Comparison of ENCODE assay signal across 8 mouse cellular contexts in genomic region chr6:13069302-13070146, GRCm38 (mm10). TPM values are rescaled to one million over a fixed set of nuclear protein-coding genes. Genes with fewer than 3 reads are reported as not detected.
DNase-seq lines count a peak whose midpoint lies in the region; ATAC-seq and TF ChIP-seq lines count a peak whose summit lies in the region.

Gene Tmem106b (plus strand): TSS chr6:13069759.

- peaks cover 26% of the 10 kb centered on the region for H3K36me3 ChIP-seq in heart, embryonic 12.5 days
- H3K36me3 ChIP-seq in kidney, postnatal 0 days (ENCODE audit: insufficient read depth, low read length) = peaks cover 14% of the 10 kb centered on the region; the same call in 1 of the 2 replicates
- no peaks in the 10 kb centered on the region for H3K36me3 ChIP-seq in liver, embryonic 11.5 days (ENCODE audit: control insufficient read depth, insufficient read depth, low read length)
- peaks cover 6% of the 10 kb centered on the region; the same call in 1 of the 2 replicates for H3K36me3 ChIP-seq in stomach, embryonic 14.5 days (ENCODE audit: control insufficient read depth, insufficient read depth, low read length)

- peak; percentile 98 for ATAC-seq in erythroid progenitor cell, adult 5-6 weeks (replicated peaks; ENCODE audit: low FRiP score, poor library complexity, severe bottlenecking)
- ATAC-seq in heart, embryonic 12.5 days (ENCODE audit: insufficient number of reproducible peaks, low FRiP score) = peak; percentile 100
- peak; percentile 99 for ATAC-seq in kidney, postnatal 0 days (replicated peaks; ENCODE audit: low FRiP score, low read depth)
- peak; percentile 99 for ATAC-seq in liver, embryonic 11.5 days (replicated peaks; ENCODE audit: low FRiP score)
- ATAC-seq in stomach, embryonic 14.5 days (ENCODE audit: insufficient number of reproducible peaks, insufficient read depth, low FRiP score, low read depth) = peak; percentile 99

- peak within 1 kb of the TSS; percentile 76 for H3K4me2 ChIP-seq in heart, embryonic 12.5 days
- H3K4me2 ChIP-seq in kidney, postnatal 0 days (ENCODE audit: low read length) = peak within 1 kb of the TSS; percentile 64
- H3K4me2 ChIP-seq in liver, embryonic 11.5 days = peak within 1 kb of the TSS; percentile 81
- peak within 1 kb of the TSS; percentile 60 for H3K4me2 ChIP-seq in stomach, embryonic 14.5 days (replicated peaks; ENCODE audit: low read depth, low read length)

- H3K9me3 ChIP-seq in heart, embryonic 12.5 days (replicated peaks) = no peaks in the 10 kb centered on the region
- no peaks in the 10 kb centered on the region for H3K9me3 ChIP-seq in kidney, postnatal 0 days (replicated peaks; ENCODE audit: low read length)
- H3K9me3 ChIP-seq in liver, embryonic 11.5 days (ENCODE audit: control insufficient read depth, low read length) = no peaks in the 10 kb centered on the region
- H3K9me3 ChIP-seq in stomach, embryonic 14.5 days (ENCODE audit: control insufficient read depth, low read depth, low read length) = no peaks in the 10 kb centered on the region

- no peaks in the 10 kb centered on the region for H3K27me3 ChIP-seq in heart, embryonic 12.5 days (replicated peaks)
- H3K27me3 ChIP-seq in kidney, postnatal 0 days (ENCODE audit: insufficient read depth, low read length) = no peaks in the 10 kb centered on the region
- no peaks in the 10 kb centered on the region for H3K27me3 ChIP-seq in liver, embryonic 11.5 days (replicated peaks; ENCODE audit: control insufficient read depth, insufficient read depth, low read length)
- no peaks in the 10 kb centered on the region for H3K27me3 ChIP-seq in stomach, embryonic 14.5 days (ENCODE audit: control insufficient read depth, insufficient read depth, low read length)

- DNase-seq in CD4-positive helper T cell, adult 2 months (ENCODE audit: low read depth, low spot score) = peak; percentile 96
- peak; percentile 92 for DNase-seq in brain, embryonic 18.5 days (ENCODE audit: low read depth, low spot score)
- peak; percentile 98 for DNase-seq in kidney, postnatal 0 days (ENCODE audit: low spot score)
- DNase-seq in liver, embryonic 11.5 days (ENCODE audit: low spot score) = peak; percentile 90
- DNase-seq in naive thymus-derived CD4-positive, alpha-beta T cell, adult 2 months (ENCODE audit: low read depth) = peak; percentile 98

- H3K4me1 ChIP-seq in heart, embryonic 12.5 days (replicated peaks) = peaks cover 5% of the 10 kb centered on the region
- 0 out of 2 replicates have a peak, but pooled peaks cover 2% of the 10 kb centered on the region for H3K4me1 ChIP-seq in kidney, postnatal 0 days (replicated peaks; ENCODE audit: insufficient read depth, low read length)
- H3K4me1 ChIP-seq in liver, embryonic 11.5 days (replicated peaks; ENCODE audit: control insufficient read depth, insufficient read depth, low read length) = peaks cover 5% of the 10 kb centered on the region
- H3K4me1 ChIP-seq in stomach, embryonic 14.5 days (ENCODE audit: control insufficient read depth, insufficient read depth, low read length) = 0 out of 2 replicates have a peak, but pooled peaks cover 4% of the 10 kb centered on the region

- no peak for TF ChIP-seq CTCF in kidney, postnatal 0 days (IDR thresholded peaks at IDR 0.05; ENCODE audit: low read depth)

- peak within 1 kb of the TSS; percentile 90 for H3K27ac ChIP-seq in heart, embryonic 12.5 days (ENCODE audit: poor library complexity, severe bottlenecking)
- peak within 1 kb of the TSS; percentile 75 for H3K27ac ChIP-seq in kidney, postnatal 0 days
- H3K27ac ChIP-seq in liver, embryonic 11.5 days (ENCODE audit: low read depth, low read length) = peak within 1 kb of the TSS; percentile 34; the same call in 1 of the 2 replicates
- H3K27ac ChIP-seq in stomach, embryonic 14.5 days (ENCODE audit: low read length) = peak within 1 kb of the TSS; percentile 13; the same call in 1 of the 2 replicates

- peak within 1 kb of the TSS; percentile 99 for H3K4me3 ChIP-seq in heart, embryonic 12.5 days
- H3K4me3 ChIP-seq in kidney, postnatal 0 days (replicated peaks; ENCODE audit: low read depth, low read length) = peak within 1 kb of the TSS; percentile 90
- peak within 1 kb of the TSS; percentile 95 for H3K4me3 ChIP-seq in liver, embryonic 11.5 days (ENCODE audit: low read depth, low read length)
- peak within 1 kb of the TSS; percentile 67 for H3K4me3 ChIP-seq in stomach, embryonic 14.5 days (ENCODE audit: low read depth, low read length)

- H3K9ac ChIP-seq in heart, embryonic 12.5 days = peak within 1 kb of the TSS; percentile 99
- peak within 1 kb of the TSS; percentile 94 for H3K9ac ChIP-seq in kidney, postnatal 0 days (ENCODE audit: low read depth, low read length)
- H3K9ac ChIP-seq in liver, embryonic 11.5 days (ENCODE audit: low read depth, low read length) = peak within 1 kb of the TSS; percentile 86
- H3K9ac ChIP-seq in stomach, embryonic 14.5 days (replicated peaks; ENCODE audit: low read depth, low read length) = peak within 1 kb of the TSS; percentile 83

- WGBS in heart, embryonic 12.5 days = 3% methylated on average over 61 of the region's 61 CpGs
- 4% methylated on average over 61 of the region's 61 CpGs for WGBS in kidney, postnatal 0 days
- WGBS in liver, embryonic 11.5 days = 2% methylated on average over 61 of the region's 61 CpGs
- 3% methylated on average over 61 of the region's 61 CpGs for WGBS in stomach, embryonic 14.5 days

RNA-seq across cellular contexts. Expression of gene Tmem106b, which starts in this region (rescaled TPM):
- total RNA-seq in erythroid progenitor cell, adult 5-6 weeks (2015; ENCODE audit: low replicate concordance) = 15.9 and 26.4 TPM in 2 replicates
- 7.7 and 9.7 TPM in 2 replicates for total RNA-seq in erythroid progenitor cell, adult 5-6 weeks (2017; ENCODE audit: low replicate concordance)
- polyA plus RNA-seq in heart, embryonic 12.5 days (2016; fragmentation: Nextera tagmentation; extraction: Ambion mirVana) = 33.4 and 37.8 TPM in 2 replicates
- polyA plus RNA-seq in kidney, postnatal 0 days (2015; fragmentation: Nextera tagmentation; extraction: Ambion mirVana) = 70.6 and 75.6 TPM in 2 replicates
- polyA plus RNA-seq in liver, embryonic 11.5 days (2014; fragmentation: Nextera tagmentation; extraction: Ambion mirVana) = 16.1 and 20.0 TPM in 2 replicates
- 46.1 and 48.9 TPM in 2 replicates for polyA plus RNA-seq in stomach, embryonic 14.5 days (2014; fragmentation: Nextera tagmentation; extraction: Ambion mirVana)

Comparison
In these comparisons a context has a peak if more than half of its experiments do, and no peak if none do; other contexts are left out.
1. Peak in every context shown above with its lines: DNase-seq, ATAC-seq, H3K4me3 ChIP-seq and H3K27ac ChIP-seq.
2. H3K27ac ChIP-seq: peak in every context shown above with its lines; median percentile 90 in heart, embryonic 12.5 days; 75 in kidney, postnatal 0 days; 34 in liver, embryonic 11.5 days; 13 in stomach, embryonic 14.5 days.